Mouse (Mus musculus) forebrain, embryonic 11.5 days (tissue): ENCODE data around the gene Dclk1. TPM values are rescaled to one million over a fixed set of nuclear protein-coding genes. Genes with fewer than 3 reads are reported as not detected.

ENCODE experiments used
- ATAC-seq: fragments of 200-750 bp; cut with Nextera tagmentation; replicated peaks from 2 replicates; pipeline ENCODE4 v1.8.0; 2017; ENCODE audit warnings: moderate TSS enrichment; ENCODE audit not compliant: low FRiP score
- DNase-seq: peaks from one replicate; pipeline ENCODE4 v3.0.0-alpha.2; 2017; ENCODE audit warnings: low spot score
- H3K27ac ChIP-seq: fragments of 300-500 bp; sonication (generic); 2 replicates; pipeline ENCODE4 v1.5.1; 2014; ENCODE audit warnings: low read depth, low read length
- H3K27me3 ChIP-seq: fragments of 300-500 bp; sonication (generic); 2 replicates; pipeline ENCODE4 v1.6.1; 2014; ENCODE audit warnings: mild to moderate bottlenecking, low read length, mixed read lengths; ENCODE audit not compliant: control insufficient read depth, insufficient read depth
- H3K36me3 ChIP-seq: fragments of 300-500 bp; sonication (generic); 2 replicates; pipeline ENCODE4 v1.6.1; 2014; ENCODE audit warnings: mild to moderate bottlenecking, low read length, moderate library complexity, mixed read lengths; ENCODE audit not compliant: control insufficient read depth, insufficient read depth
- H3K4me1 ChIP-seq: fragments of 300-500 bp; sonication (generic); replicated peaks from 2 replicates; pipeline ENCODE4 v1.6.1; 2014; ENCODE audit warnings: low read length, mixed read lengths; ENCODE audit not compliant: control insufficient read depth, insufficient read depth
- H3K4me2 ChIP-seq: fragments of 300-500 bp; sonication (generic); 2 replicates; pipeline ENCODE4 v1.6.1; 2014; ENCODE audit warnings: low read depth, mild to moderate bottlenecking, low read length, moderate library complexity, mixed read lengths; ENCODE audit not compliant: severe bottlenecking
- H3K4me3 ChIP-seq: fragments of 300-500 bp; sonication (generic); 2 replicates; pipeline ENCODE4 v1.5.1; 2014; ENCODE audit warnings: low read depth, low read length
- H3K9ac ChIP-seq: fragments of 300-500 bp; sonication (generic); 2 replicates; pipeline ENCODE4 v1.6.1; 2014; ENCODE audit warnings: low read length
- H3K9me3 ChIP-seq: fragments of 300-500 bp; sonication (generic); 2 replicates; pipeline ENCODE4 v1.6.1; 2016; ENCODE audit warnings: low read length, mixed read lengths; ENCODE audit not compliant: control insufficient read depth
- WGBS: fragments of 180-500 bp; shearing (Covaris S2); extraction: QIAGEN DNeasy Blood & Tissue Kit; methylation state at CpG from one replicate; pipeline ENCODE4 v1.1.7; 2014; 5-methylcytosine and 5-hydroxymethylcytosine counted together
- polyA plus RNA-seq: library from polyadenylated mRNA; unstranded; fragments of >200 nt; fragmentation: Nextera tagmentation; extraction: Ambion mirVana; gene quantifications from 2 replicates; pipeline ENCODE4 v1.2.1, GENCODE M21; 2014

The Dclk1 gene
- polyA plus RNA-seq, 1 experiment from 2014 or later, result 77.5 TPM

DNA sequence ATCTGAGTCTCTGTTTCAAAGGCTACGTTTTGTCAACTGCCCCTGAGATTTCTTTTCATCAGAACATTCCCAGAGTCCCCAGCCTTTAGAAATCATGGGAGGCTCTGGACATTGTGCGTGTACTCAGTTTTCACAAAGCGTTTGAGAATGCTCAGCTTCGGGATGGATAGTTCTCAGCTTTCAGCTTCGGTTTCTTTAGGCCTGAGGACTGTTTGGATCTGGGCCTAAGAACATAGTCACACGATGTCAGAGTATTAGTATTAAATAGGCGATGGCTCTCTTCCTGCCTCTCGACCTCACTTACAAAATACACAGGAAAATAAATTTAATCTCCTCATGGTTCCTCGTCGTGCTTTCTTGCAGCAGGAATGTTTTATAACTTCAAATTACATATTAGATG is 327.4 kb downstream of the Dclk1 start:
- H3K27ac ChIP-seq, result no peak overlapping the region
- no peak overlapping the region for H3K9ac ChIP-seq
- WGBS, result 68% methylated on average over 10 of the region's 10 CpGs
- H3K4me1 ChIP-seq, result 0 out of 2 replicates have a peak, but pooled peaks cover 2% of the 10 kb centered on the region
- H3K4me2 ChIP-seq, result no peak overlapping the region
- no peak overlapping the region for H3K4me3 ChIP-seq
- no peaks in the 10 kb centered on the region for H3K27me3 ChIP-seq
- no peaks in the 10 kb centered on the region for H3K36me3 ChIP-seq
- DNase-seq (peak; percentile 11), ATAC-seq (no peak)
- H3K9me3 ChIP-seq, result no peaks in the 10 kb centered on the region

GRCm38 (mm10) chr3:55571034-55571433 is 328.9 kb downstream of the Dclk1 start:
- Histone ChIP-seq H3K27ac (no peak overlapping the region), H3K4me2 (no peak overlapping the region), H3K4me1 (0 out of 2 replicates have a peak, but pooled peaks cover 2% of the 10 kb centered on the region), H3K36me3 (no peaks in the 10 kb centered on the region), H3K4me3 (no peak overlapping the region), H3K27me3 (no peaks in the 10 kb centered on the region), H3K9me3 (no peaks in the 10 kb centered on the region), H3K9ac (no peak overlapping the region)
- 87% methylated on average over 3 of the region's 3 CpGs for WGBS
- ATAC-seq (no peak), DNase-seq (peak; percentile 22)

GRCm38 (mm10) chr3:55571552-55572296 is 329.6 kb downstream of the Dclk1 start:
- Histone ChIP-seq H3K27me3 (no peaks in the 10 kb centered on the region), H3K9me3 (no peaks in the 10 kb centered on the region), H3K27ac (no peak overlapping the region), H3K4me1 (0 out of 2 replicates have a peak, but pooled peaks cover 2% of the 10 kb centered on the region), H3K4me2 (no peak overlapping the region), H3K36me3 (no peaks in the 10 kb centered on the region), H3K9ac (no peak overlapping the region), H3K4me3 (no peak overlapping the region)
- DNase-seq (peak; percentile 43), ATAC-seq (peak; percentile 46; the same call in 1 of the 2 replicates)
- 55% methylated on average over 11 of the region's 11 CpGs for WGBS

- peak; percentile 10 for DNase-seq
- H3K4me1 ChIP-seq, result 0 out of 2 replicates have a peak, but pooled peaks cover 2% of the 10 kb centered on the region
- H3K9me3 ChIP-seq, result no peaks in the 10 kb centered on the region
- H3K4me3 ChIP-seq, result no peak overlapping the region
- H3K9ac ChIP-seq, result no peak overlapping the region
- no peak overlapping the region for H3K4me2 ChIP-seq
- no peak for ATAC-seq
- H3K27ac ChIP-seq, result no peak overlapping the region
- no peaks in the 10 kb centered on the region for H3K36me3 ChIP-seq
- H3K27me3 ChIP-seq, result no peaks in the 10 kb centered on the region
- WGBS, result 84% methylated on average over 4 of the region's 4 CpGs
These were observed 330.1 kb downstream of the Dclk1 start for GRCm38 (mm10) chr3:55572297-55572681.

- WGBS, result 59% methylated on average over 4 of the region's 4 CpGs
- DNase-seq (peak; percentile 50), ATAC-seq (no peak)
- H3K9ac ChIP-seq, result no peak overlapping the region
- H3K36me3 ChIP-seq, result no peaks in the 10 kb centered on the region
- H3K27me3 ChIP-seq, result no peaks in the 10 kb centered on the region
- no peaks in the 10 kb centered on the region for H3K9me3 ChIP-seq
- 0 out of 2 replicates have a peak, but pooled peaks cover 2% of the 10 kb centered on the region for H3K4me1 ChIP-seq
- no peak overlapping the region for H3K4me3 ChIP-seq
- H3K4me2 ChIP-seq, result no peak overlapping the region
- H3K27ac ChIP-seq, result no peak overlapping the region
These were observed 331.8 kb downstream of the Dclk1 start for GRCm38 (mm10) chr3:55574003-55574402.

DNA sequence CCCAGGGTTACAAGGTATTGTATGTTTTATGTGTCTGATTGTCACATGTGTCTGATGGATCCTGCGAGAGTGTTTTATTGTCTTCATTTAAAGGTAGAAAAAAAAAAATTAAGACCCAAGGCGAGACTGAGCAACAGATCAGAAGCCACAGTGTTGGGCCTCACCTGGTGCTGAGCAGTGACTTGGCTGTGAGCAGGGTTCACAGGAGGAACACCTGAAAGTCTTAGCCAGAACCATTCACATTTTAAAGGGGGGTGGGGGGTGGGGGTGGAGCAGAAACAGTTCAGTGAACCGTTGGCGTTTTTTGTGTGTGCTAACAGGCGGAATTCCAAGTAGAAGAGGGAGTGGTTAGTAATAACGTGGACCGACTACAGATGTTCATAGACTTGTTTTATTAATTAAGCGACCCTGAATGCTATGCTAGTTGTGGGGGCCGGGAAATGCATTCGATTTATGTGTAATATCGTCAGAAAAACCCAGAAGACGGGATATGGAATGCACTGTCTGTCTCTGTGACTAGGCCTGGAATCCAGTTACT is 345.3 kb downstream of the Dclk1 start:
- H3K36me3 ChIP-seq, result no peaks in the 10 kb centered on the region

DNA sequence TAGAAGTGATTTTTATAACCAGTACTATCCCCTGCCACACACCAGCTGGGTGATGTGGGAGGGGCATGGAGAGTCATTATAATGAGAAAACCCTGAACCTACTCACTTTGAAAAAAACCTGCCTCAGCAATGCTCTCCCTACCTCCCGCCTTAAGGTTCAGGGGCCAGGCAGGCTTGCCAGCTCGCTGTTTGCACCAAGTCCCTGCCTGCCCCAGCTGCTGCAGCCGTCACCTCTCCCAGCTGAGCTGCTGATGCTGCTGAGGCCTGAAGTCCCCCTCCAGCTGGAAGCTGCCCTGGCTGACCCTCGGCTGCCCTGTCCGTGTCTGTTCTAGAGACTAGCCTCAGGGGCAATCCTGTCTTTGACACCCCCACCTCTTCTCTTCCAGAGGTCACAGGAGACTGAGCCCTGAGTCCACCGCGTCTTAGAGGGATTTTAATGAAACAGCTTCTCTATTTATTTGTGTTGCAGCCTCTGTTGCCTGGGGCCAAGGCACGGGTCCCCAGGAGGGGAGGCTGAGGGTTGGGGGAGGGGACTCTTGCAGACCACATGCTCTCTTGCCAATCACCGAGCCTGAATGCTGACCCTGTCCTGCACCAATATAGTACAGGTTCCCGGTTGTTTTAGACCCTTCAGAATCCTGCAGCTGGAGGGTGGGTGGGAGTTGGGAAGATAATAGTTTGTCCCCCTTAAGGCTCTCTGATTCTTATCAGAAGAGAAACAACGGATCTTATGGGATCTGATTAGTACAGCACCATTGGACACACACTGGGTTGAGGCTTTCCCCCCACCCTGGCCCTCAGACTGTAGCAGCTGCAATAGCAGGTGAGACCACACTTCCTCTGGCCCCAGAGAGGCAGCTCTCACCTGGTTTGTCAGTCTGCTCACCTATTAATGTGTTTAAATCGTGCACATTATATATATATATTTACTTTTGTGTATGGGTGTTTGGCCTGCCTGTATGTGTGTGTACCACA is 346.1 kb downstream of the Dclk1 start:
- peak; percentile 74 for DNase-seq
- peak overlapping the region; percentile 30; the same call in 1 of the 2 replicates for H3K9ac ChIP-seq
- H3K4me1 ChIP-seq, result peaks cover 16% of the 10 kb centered on the region
- 5% methylated on average over 12 of the region's 12 CpGs for WGBS
- no peaks in the 10 kb centered on the region for H3K9me3 ChIP-seq
- peak; percentile 86 for ATAC-seq
- no peaks in the 10 kb centered on the region for H3K27me3 ChIP-seq
- H3K4me3 ChIP-seq, result no peak overlapping the region
- H3K27ac ChIP-seq, result peak overlapping the region; percentile 46; the same call in 1 of the 2 replicates
- H3K4me2 ChIP-seq, result peak overlapping the region; percentile 31; the same call in 1 of the 2 replicates
- H3K36me3 ChIP-seq, result no peaks in the 10 kb centered on the region

More for the DNA sequence above, 345.3 kb downstream of the Dclk1 start:
- DNase-seq (no peak), ATAC-seq (peak; percentile 36)
- WGBS, result 21% methylated on average over 12 of the region's 12 CpGs
- 0 out of 2 replicates have a peak overlapping the region, but pooled peaks have one; percentile 18 for H3K27ac ChIP-seq
- H3K4me3 ChIP-seq, result no peak overlapping the region
- H3K27me3 ChIP-seq, result no peaks in the 10 kb centered on the region
- peak overlapping the region; percentile 30; the same call in 1 of the 2 replicates for H3K9ac ChIP-seq
- H3K4me2 ChIP-seq, result peak overlapping the region; percentile 31; the same call in 1 of the 2 replicates
- no peaks in the 10 kb centered on the region for H3K9me3 ChIP-seq
- H3K4me1 ChIP-seq, result peaks cover 16% of the 10 kb centered on the region
